Mouse (Mus musculus) bone marrow macrophage, adult 2 months (primary cell): ENCODE data around the gene Aacs. TPM values are rescaled to one million over a fixed set of nuclear protein-coding genes. Genes with fewer than 3 reads are reported as not detected.

Experiments used
- H3K27ac ChIP-seq: 2 replicates; pipeline ENCODE4 v1.5.1; 2012; ENCODE audit warnings: low read depth, low read length; ENCODE audit not compliant: insufficient read depth
- H3K4me1 ChIP-seq: 2 replicates; pipeline ENCODE4 v1.6.1; 2012; ENCODE audit warnings: low read length; ENCODE audit not compliant: control insufficient read depth, insufficient read depth
- H3K4me3 ChIP-seq: 2 replicates; pipeline ENCODE4 v1.5.1; 2012; ENCODE audit warnings: mild to moderate bottlenecking, low read length, moderate library complexity; ENCODE audit not compliant: insufficient read depth
- CTCF ChIP-seq: IDR thresholded peaks from 2 replicates; pipeline ENCODE4 v1.5.1; 2012; ENCODE audit warnings: low read depth, mild to moderate bottlenecking, low read length, moderate library complexity
- POLR2A ChIP-seq: IDR thresholded peaks from 2 replicates; pipeline ENCODE4 v1.6.1; 2012; ENCODE audit warnings: mild to moderate bottlenecking, low read depth, low read length, borderline replicate concordance
- polyA plus RNA-seq: library from polyadenylated mRNA; stranded (reverse); fragments of >200 nt; gene quantifications from 2 replicates; pipeline ENCODE4 v1.2.4, GENCODE M21; 2012; ENCODE audit not compliant: missing spikeins, insufficient read depth, insufficient read length

Gene Aacs
- polyA plus RNA-seq, 1 experiment = 10.3 TPM

DNA sequence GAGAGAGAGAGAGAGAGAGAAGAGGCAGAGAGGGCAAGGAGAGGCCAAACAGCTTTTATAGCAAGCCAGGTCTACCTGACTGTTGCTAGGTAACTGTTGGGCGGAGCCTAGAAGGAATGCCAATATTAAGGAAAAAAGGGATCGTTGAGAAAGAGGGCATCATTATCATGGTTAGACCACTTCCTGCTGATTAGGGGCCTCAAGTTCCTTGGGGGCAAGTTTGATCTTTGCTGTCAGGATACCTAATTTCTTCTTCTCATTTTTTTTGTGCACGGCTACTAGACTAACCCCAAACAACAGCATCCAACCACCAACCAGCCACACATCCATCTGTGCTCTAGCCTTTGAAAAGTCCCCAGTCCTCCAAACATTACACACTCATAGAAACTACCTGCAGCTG is 31.7 kb upstream of the Aacs start:
- H3K4me1 ChIP-seq = peaks cover 61% of the 10 kb centered on the region
- H3K4me3 ChIP-seq = no peak overlapping the region
- H3K27ac ChIP-seq = peak overlapping the region; percentile 54
- TF ChIP-seq POLR2A (no peak), CTCF (no peak)

DNA sequence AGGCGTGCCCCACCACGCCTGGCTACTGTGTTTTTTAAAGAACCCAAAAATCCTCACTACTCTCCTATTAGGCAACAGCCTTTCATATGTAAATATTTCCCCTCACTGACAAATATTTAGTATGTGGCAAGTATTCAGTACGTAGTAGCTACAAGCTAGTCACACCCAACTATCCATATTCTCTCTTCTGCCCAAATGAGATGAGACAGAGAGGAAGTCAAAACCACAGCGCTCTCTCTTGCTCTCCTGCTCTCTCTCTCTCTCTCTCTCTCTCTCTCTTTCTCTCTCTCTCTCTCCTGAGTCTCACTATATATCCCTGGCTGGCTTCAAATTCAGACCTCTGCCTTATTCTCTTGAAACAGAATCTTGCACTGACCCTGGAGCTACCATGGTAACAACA is 31.1 kb upstream of the Aacs start:
- TF ChIP-seq CTCF (no peak), POLR2A (no peak)
- Histone ChIP-seq H3K4me3 (no peak overlapping the region), H3K4me1 (peaks cover 66% of the 10 kb centered on the region), H3K27ac (peak overlapping the region; percentile 54)

DNA sequence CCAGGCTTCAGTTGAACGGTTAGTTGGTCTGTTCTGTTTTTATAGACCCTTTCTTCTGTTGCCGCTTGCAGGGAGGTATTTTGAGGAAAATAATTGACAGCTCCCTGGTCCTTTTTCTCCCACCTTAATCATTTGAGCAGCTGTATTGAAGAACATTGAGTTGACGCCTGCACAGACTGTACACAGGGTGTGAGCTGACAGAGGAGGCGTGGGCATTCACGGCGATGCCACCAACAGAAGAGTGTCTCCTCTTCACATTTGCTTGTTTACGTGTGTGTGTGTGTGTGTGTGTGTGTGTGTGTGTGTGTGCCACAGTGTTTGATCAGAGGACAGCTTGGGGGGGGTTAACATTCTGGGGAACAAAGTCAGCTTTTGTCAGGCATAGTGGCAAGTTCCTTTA is 29.3 kb upstream of the Aacs start:
- Histone ChIP-seq H3K4me3 (no peak overlapping the region), H3K27ac (no peak overlapping the region), H3K4me1 (peaks cover 73% of the 10 kb centered on the region)
- TF ChIP-seq POLR2A (no peak), CTCF (no peak)

DNA sequence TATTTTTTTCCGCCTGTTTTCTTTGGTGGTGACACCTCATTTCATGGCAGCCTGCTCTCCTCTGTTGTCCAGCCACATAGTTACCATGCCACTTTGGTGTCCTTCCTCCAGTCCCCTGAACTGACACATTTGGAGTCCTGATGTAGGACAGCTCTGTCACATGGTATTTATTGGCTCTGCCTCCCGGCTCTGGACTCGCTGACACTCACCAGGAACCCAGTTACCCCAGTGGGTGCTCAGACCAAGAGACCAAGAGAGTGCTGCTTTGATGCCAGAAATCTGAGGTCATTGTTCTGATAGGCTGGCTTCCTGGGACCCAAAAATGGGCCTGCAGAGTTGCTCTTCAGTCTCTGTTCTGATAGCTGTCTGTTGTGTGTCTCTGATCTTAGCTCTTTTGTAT is 27.6 kb upstream of the Aacs start:
- Histone ChIP-seq H3K4me1 (peaks cover 69% of the 10 kb centered on the region), H3K27ac (no peak overlapping the region), H3K4me3 (no peak overlapping the region)
- TF ChIP-seq POLR2A (no peak), CTCF (no peak)

DNA sequence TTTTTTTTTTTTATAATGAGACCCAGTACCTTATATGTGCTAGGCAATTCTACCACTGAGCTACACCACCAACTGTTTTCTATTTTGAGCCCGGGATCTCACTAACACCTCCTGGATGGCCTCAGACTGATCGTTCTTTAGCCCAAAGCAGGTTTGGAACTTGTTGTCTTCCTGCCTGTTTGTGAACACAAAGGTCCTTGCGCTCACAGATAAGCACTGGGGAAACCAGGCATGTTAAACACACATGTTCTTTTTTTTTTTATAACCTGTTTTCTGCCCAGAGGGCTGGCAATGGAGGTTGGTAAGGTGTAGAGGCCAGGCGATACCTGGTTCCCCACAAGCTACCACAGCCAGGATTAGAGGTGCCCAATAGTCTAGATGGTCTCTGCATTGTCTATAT is 27.0 kb upstream of the Aacs start:
- Histone ChIP-seq H3K4me3 (no peak overlapping the region), H3K4me1 (peaks cover 65% of the 10 kb centered on the region), H3K27ac (no peak overlapping the region)
- TF ChIP-seq POLR2A = no peak
- TF ChIP-seq CTCF = no peak

DNA sequence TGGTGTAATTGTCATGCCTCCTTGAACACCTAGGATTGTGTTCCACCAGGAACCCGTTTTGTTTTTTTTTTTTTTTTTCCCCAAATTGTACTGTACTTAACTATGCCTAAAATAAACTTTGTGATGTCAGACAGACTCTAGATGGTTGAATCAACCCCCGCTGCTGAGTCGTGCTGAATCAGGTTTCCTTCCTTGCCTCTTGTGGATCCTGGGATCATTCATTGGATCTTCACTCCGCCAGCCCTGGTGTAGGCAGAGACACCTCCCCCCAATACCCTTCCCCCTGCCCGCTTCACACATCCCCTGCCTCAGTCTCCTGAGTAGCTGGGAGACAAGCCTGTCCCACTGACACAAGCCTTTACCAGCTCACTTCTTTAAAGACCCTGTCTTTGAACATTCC is 26.3 kb upstream of the Aacs start:
- Histone ChIP-seq H3K4me1 (peaks cover 59% of the 10 kb centered on the region), H3K4me3 (no peak overlapping the region), H3K27ac (no peak overlapping the region)
- TF ChIP-seq CTCF = no peak
- TF ChIP-seq POLR2A = no peak

DNA sequence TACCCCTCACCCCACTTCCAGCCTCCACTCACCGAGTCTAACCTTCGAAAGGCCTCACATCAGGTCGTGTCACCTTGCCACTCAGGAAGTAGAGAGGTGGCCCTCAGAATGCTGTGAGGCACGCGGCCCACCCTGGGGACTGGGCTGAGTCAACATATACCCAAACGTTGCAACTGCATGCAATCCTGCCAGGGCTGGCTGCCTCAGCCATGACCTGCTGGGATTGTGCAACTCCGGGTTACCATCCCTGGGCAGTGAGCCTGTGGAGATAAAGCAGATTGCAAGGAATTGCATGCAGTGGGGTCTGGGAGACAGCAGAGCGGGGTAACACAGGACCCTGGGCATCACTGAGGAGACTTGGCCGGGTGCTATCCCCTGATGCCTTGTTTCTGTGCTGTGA is 23.0 kb upstream of the Aacs start:
- H3K27ac ChIP-seq = no peak overlapping the region
- no peak overlapping the region for H3K4me3 ChIP-seq
- H3K4me1 ChIP-seq = peaks cover 33% of the 10 kb centered on the region
- TF ChIP-seq CTCF (no peak), POLR2A (no peak)

DNA sequence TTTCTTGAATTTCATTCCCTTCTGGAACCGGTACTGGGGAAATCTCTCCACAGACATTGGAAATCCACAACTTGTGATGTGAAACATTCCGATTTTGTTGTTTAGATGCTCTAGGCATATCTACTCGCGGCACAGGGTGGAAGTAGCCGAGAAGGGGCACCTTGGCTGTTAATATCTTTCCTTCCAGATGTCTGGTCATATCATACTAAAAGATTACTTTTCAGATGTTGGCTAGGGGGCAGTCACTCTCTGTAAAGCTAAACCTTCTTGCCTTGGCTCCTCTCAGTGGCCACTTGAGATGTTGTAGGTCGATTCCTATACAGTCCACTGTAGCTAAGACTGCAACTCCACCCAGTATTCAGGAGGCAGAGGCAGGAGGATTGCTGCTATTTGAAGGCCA is 19.5 kb upstream of the Aacs start:
- no peak for TF ChIP-seq POLR2A
- Histone ChIP-seq H3K27ac (no peak overlapping the region), H3K4me1 (peaks cover under 1% of the 10 kb centered on the region; the same call in 1 of the 2 replicates), H3K4me3 (no peak overlapping the region)

DNA sequence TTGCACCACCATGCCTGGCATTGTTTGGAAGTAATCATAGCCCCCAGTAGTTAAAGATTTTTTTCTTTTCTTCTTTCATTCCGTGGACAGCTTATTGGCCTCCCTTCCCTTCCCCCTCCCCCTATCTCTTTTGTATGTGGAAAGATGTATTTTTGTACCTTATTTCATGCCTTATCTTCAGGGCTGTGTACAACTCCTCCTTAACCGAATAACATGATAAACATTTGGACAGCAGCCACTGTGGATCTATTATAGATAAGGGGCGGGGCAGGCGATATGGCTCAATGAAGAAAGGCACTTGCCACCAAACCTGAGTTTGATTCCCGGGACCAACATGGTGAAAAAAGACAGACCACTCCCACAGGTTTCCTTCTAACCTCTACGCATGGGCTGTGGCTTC is 18.1 kb upstream of the Aacs start:
- H3K4me3 ChIP-seq = no peak overlapping the region
- no peak overlapping the region for H3K27ac ChIP-seq
- no peak for TF ChIP-seq CTCF
- TF ChIP-seq POLR2A = no peak
- H3K4me1 ChIP-seq = no peaks in the 10 kb centered on the region

DNA sequence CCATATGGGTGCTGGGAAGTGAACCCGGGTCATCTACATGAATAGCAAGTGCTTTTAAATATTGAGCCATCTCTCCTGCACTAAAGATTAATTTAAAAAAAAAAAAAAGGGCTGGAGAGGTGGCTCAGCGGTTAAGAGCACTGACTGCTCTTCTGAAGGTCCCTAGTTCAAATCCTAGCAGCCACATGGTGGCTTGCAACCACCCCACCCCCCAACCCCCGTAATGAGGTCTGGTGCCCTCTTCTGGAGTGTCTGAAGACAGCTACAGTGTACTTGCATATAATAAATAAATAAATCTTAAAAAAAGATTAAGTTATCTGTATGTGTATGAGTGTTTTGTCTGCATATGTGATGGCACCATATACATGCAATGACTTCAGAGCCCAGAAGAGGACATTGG is 15.0 kb upstream of the Aacs start:
- TF ChIP-seq CTCF (0 out of 2 replicates have a peak, but pooled peaks have one; percentile 7), POLR2A (no peak)

DNA sequence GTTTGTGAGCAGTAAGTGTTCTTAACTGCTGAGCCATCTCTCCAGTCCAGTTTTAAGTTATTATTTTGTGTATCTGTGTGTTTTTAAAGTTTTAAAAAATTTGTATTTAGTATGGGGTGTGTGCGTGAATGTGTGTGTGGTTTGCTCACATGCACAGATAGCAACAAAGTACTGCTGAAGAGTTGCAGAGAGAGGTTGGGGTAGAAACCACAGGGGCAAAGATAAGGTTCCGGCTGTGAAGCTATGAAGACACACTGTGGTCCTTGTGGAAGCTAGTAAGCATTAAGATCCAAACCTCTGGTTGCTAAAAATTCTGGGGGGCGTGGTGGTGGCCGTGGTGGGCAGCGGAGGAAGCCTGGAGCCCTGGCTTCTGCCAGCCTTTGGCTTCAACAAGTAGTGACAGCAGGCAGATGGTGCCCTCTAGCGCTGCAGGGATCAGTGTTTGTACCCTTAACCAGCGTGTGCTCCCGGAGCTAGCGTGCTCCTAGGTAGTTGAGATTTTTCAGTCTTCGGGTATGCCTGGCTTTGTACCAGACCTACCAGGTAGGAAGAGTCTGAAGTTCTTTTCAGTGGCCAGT is 13.7 kb upstream of the Aacs start:
- TF ChIP-seq CTCF = 0 out of 2 replicates have a peak, but pooled peaks have one; percentile 8
- TF ChIP-seq POLR2A = no peak
- Histone ChIP-seq H3K27ac (no peak overlapping the region), H3K4me1 (peaks cover 11% of the 10 kb centered on the region; the same call in 1 of the 2 replicates), H3K4me3 (no peak overlapping the region)

More for the DNA sequence above, 15.0 kb upstream of the Aacs start:
- Histone ChIP-seq H3K4me1 (peaks cover 6% of the 10 kb centered on the region; the same call in 1 of the 2 replicates), H3K27ac (no peak overlapping the region), H3K4me3 (no peak overlapping the region)
